Mouse (Mus musculus): Measurements from ENCODE around the gene 1700003E16Rik. TPM values are rescaled to one million over a fixed set of nuclear protein-coding genes. Genes with fewer than 3 reads are reported as not detected.
A peak's percentile ranks its signal among the peaks of the same experiment; 100 is the strongest.

1700003E16Rik gene
- total RNA-seq (2014; rRNA removed): 12.7 and 17.8 TPM in 2 replicates
- 10.2 and 11.4 TPM in 2 replicates for polyA plus RNA-seq (2015; fragmentation: Nextera tagmentation; extraction: Ambion mirVana)

DNA sequence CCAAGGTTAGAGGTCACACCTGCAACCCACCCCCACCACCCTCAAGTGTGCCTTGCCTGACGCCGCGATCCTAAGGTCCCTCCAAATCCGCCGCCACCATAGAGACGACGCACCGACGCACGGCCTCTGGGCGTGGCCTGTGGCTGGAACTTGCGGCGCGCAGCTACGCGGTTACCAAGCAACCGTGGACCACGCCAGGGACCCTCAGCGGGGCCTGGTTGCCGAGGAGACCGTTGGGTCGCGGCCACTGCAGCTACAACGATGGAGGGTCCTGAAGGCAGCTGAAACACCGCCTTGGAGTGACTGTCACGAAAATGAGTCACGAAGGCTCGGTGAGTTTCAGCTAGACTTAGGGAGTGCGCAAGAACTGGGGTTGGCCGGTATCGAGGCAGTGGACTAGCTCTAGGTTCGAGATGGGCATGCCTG is at the start of gene 1700003E16Rik, which contains the start of gene Wdr54:
TSS of gene 1700003E16Rik (plus strand) at position 146 of the 426 bp plus-strand sequence.
TSS of gene Wdr54 (minus strand) at position 139 of the 426 bp plus-strand sequence.
- Histone ChIP-seq H3K27ac (peak within 1 kb of the TSS; percentile 38; the same call in 1 of the 2 replicates), H3K27me3 (ENCODE audit: insufficient read depth, low read length) (peaks cover 11% of the 10 kb centered on the region; the same call in 1 of the 2 replicates), H3K4me1 (ENCODE audit: insufficient read depth, low read length) (no peaks in the 10 kb centered on the region), H3K9me3 (ENCODE audit: low read length) (no peaks in the 10 kb centered on the region), H3K36me3 (ENCODE audit: insufficient read depth, low read length) (no peaks in the 10 kb centered on the region), H3K9ac (replicated peaks; ENCODE audit: low read length) (peak within 1 kb of the TSS; percentile 46), H3K4me2 (ENCODE audit: low read depth, low read length) (peak within 1 kb of the TSS; percentile 79), H3K4me3 (ENCODE audit: low read length) (peak within 1 kb of the TSS; percentile 50)
- 1% methylated on average over 32 of the region's 32 CpGs for WGBS
- DNase-seq (ENCODE audit: low spot score): peak; percentile 94
- no peak for TF ChIP-seq CTCF (IDR thresholded peaks at IDR 0.05; ENCODE audit: low read depth)
- ATAC-seq: peak; percentile 94

DNA sequence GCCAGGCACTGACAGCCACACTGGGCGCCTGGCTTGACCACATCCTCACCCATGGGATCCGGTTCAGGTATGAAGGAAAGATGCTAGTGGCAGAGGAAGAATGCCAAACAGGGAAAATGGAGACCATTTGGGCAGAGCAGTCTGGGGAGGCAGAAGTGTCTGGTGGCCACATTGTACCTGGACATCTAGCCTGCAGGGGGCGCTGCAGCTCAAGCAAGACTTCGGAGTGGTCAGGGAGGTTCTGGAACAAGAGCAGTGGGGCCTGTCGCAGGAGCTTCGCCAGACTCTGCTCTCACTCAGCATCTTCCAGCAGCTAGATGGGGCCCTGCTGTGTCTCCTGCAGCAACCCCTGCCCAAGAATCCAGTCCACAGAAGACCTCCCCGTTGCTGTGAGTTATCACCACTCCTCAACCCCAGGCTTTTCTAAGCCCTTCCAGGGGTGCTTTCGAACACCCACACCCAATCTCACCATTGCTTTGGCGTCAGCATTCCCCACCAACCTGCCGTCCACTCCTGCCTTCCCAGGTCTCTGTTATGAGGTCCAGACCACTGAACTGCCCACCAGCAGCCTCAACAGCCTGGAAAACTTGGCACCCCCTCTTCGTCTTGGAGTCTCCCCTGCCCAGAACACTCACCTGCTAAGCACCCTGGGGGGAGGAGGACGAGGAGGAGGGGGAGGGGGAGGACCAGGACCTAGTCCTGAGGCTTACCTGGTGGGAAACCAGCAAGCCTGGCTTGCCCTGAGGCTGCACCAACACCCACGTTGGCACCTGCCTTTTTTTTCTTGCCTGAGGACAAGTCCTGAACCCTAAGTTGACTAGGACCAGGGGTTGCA is 48.4 kb upstream of the 1700003E16Rik start:
- DNase-seq (ENCODE audit: low spot score) (peak; percentile 82), ATAC-seq (peak; percentile 41; the same call in 1 of the 2 replicates)
- H3K27me3 ChIP-seq (ENCODE audit: insufficient read depth, low read length): no peaks in the 10 kb centered on the region
- H3K9ac ChIP-seq (replicated peaks; ENCODE audit: low read length): peak overlapping the region; percentile 78
- H3K27ac ChIP-seq: peak overlapping the region; percentile 91; the same call in 1 of the 2 replicates
- no peaks in the 10 kb centered on the region for H3K9me3 ChIP-seq (ENCODE audit: low read length)
- H3K4me2 ChIP-seq (ENCODE audit: low read depth, low read length): peak overlapping the region; percentile 96
- no peak overlapping the region for H3K4me3 ChIP-seq (ENCODE audit: low read length)
- peaks cover 26% of the 10 kb centered on the region for H3K4me1 ChIP-seq (ENCODE audit: insufficient read depth, low read length)
- peaks cover 7% of the 10 kb centered on the region; the same call in 1 of the 2 replicates for H3K36me3 ChIP-seq (ENCODE audit: insufficient read depth, low read length)
- WGBS: 33% methylated on average over 13 of the region's 13 CpGs
- peak; percentile 83 for TF ChIP-seq CTCF (IDR thresholded peaks at IDR 0.05; ENCODE audit: low read depth)

DNA sequence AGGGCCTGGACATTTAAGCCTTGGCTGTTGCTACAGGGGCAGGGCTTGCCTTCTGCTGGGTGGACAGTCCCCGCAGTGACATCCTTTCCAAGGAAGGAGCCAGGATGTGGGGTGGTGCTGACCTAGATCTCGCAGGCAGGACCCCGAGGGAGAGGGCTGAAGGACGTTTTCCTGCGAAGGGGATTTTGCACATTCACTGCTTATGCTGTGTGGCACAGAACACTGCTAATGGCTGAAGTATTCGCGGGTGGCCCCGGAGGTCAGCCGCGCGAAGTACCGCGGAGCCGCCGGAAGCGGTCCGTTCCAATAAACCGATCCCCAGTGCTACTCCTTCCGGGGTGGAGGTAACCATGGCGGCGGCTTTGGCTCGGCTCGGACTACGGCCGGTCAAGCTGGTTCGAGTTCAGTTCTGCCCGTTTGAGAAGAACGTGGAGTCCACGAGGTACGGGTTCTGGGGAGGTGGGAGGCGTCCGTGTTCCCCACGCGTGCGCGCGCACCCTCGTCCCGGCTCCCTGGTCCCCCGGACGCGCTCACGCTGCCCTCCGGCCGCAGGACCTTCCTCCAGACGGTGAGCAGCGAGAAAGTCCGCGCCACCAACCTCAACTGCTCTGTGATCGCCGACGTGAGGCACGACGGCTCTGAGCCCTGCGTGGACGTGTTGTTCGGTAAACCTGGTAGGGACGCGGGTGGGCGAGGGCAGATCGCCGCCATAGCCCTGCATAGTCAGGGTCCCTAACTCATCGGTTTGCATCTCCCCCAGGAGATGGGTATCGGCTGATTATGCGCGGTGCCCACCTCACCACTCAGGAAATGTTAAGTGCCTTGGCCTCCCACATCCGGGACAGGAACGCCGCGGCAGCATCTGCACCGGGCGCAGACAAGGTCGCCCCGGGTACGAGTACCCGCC is 47.2 kb upstream of the 1700003E16Rik start, which contains the start of gene Mrpl53:
TSS of gene Mrpl53 (plus strand) at position 279 of the 907 bp plus-strand sequence.
- Histone ChIP-seq H3K9me3 (ENCODE audit: low read length) (no peaks in the 10 kb centered on the region), H3K9ac (replicated peaks; ENCODE audit: low read length) (peak within 1 kb of the TSS; percentile 78), H3K4me3 (ENCODE audit: low read length) (peak within 1 kb of the TSS; percentile 69), H3K27me3 (ENCODE audit: insufficient read depth, low read length) (no peaks in the 10 kb centered on the region), H3K4me1 (ENCODE audit: insufficient read depth, low read length) (peaks cover 18% of the 10 kb centered on the region), H3K27ac (peak within 1 kb of the TSS; percentile 91), H3K36me3 (ENCODE audit: insufficient read depth, low read length) (peaks cover 7% of the 10 kb centered on the region; the same call in 1 of the 2 replicates), H3K4me2 (ENCODE audit: low read depth, low read length) (peak within 1 kb of the TSS; percentile 96)
- ATAC-seq (peak; percentile 93), DNase-seq (ENCODE audit: low spot score) (peak; percentile 91)
- TF ChIP-seq CTCF (IDR thresholded peaks at IDR 0.05; ENCODE audit: low read depth): no peak
- WGBS: under 1% methylated on average over 76 of the region's 76 CpGs

DNA sequence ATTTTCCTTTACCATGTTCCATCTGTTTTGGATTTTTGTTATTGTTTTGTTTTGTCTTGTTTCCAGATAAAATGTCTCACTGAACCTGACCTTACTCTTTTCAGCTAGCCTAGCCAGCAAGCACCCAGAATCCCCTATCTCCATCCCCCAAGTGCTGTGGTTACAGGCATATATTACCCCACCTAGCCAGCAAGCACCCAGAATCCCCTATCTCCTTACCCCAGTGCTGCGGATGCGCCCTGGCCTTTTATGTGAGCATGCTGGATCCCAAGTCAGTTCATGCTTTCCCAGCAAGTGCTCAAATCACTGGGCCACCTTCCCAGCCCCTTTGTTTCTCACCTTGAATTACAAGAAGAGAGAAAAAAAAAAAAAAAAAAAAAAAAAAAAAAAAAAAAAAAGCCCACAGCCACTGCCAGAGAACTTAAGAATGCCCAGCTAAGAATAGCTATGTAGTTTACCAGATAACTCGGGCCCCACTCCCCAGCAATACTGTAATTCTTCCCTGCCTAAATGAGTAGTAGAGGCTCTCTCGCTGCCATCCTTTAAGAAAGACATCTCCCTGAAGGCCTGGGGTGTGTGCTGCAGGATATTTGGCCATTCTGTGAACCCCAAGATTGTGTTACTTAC is 44.6 kb upstream of the 1700003E16Rik start:
- Histone ChIP-seq H3K9ac (replicated peaks; ENCODE audit: low read length) (no peak overlapping the region), H3K27ac (no peak overlapping the region), H3K36me3 (ENCODE audit: insufficient read depth, low read length) (0 out of 2 replicates have a peak, but pooled peaks cover 5% of the 10 kb centered on the region), H3K4me3 (ENCODE audit: low read length) (no peak overlapping the region), H3K9me3 (ENCODE audit: low read length) (no peaks in the 10 kb centered on the region), H3K4me1 (ENCODE audit: insufficient read depth, low read length) (peaks cover 25% of the 10 kb centered on the region), H3K27me3 (ENCODE audit: insufficient read depth, low read length) (no peaks in the 10 kb centered on the region), H3K4me2 (ENCODE audit: low read depth, low read length) (no peak overlapping the region)
- no peak for TF ChIP-seq CTCF (IDR thresholded peaks at IDR 0.05; ENCODE audit: low read depth)
- DNase-seq (ENCODE audit: low spot score) (no peak), ATAC-seq (no peak)
- 89% methylated on average over 4 of the region's 4 CpGs for WGBS

DNA sequence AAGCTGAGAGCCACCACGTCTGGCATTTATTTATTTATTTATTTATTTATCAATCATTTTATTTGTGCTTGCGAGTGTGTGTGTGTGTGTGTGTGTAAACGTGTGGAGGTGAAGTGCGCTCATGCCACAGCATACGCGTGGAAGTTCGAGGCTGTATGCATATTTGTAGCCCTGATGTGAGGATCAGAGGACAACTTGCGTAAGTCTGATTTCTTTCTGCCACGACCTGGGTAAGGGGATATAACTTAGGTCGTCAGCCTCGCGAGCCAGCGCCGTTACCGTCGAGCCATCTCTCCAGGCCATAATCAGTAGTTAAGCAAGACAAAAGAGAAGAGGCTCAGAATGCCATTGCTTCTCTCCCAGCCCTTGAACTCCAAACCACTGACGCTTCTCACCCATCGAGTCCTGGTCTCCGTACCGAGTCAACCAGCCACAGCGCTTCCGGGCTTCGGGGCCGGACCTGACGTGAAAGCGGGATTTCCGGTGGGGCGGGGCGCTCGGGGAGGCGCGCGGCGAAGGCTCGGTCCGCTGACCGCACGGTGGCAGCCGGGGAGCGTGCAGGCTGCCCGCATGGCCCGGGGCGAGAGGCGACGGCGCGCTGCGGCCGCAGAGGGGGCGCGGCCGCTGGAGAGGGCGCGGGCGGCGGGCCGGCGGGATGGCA is 41.1 kb upstream of the 1700003E16Rik start, which contains the start of gene Mogs:
TSS of gene Mogs (plus strand) at position 486 of the 661 bp plus-strand sequence.
- Histone ChIP-seq H3K4me1 (ENCODE audit: insufficient read depth, low read length) (peaks cover 16% of the 10 kb centered on the region), H3K4me2 (ENCODE audit: low read depth, low read length) (peak within 1 kb of the TSS; percentile 95), H3K9me3 (ENCODE audit: low read length) (no peaks in the 10 kb centered on the region), H3K9ac (replicated peaks; ENCODE audit: low read length) (peak within 1 kb of the TSS; percentile 84), H3K27ac (peak within 1 kb of the TSS; percentile 78), H3K4me3 (ENCODE audit: low read length) (peak within 1 kb of the TSS; percentile 81), H3K27me3 (ENCODE audit: insufficient read depth, low read length) (no peaks in the 10 kb centered on the region), H3K36me3 (ENCODE audit: insufficient read depth, low read length) (0 out of 2 replicates have a peak, but pooled peaks cover 9% of the 10 kb centered on the region)
- ATAC-seq (peak; percentile 89), DNase-seq (ENCODE audit: low spot score) (peak; percentile 95)
- WGBS: 2% methylated on average over 58 of the region's 58 CpGs
- no peak; the same call in 1 of the 2 replicates for TF ChIP-seq CTCF (IDR thresholded peaks at IDR 0.05; ENCODE audit: low read depth)
